Mouse (Mus musculus) neural tube, embryonic 12.5 days (tissue): Measurements from ENCODE around the gene Glra3. TPM values are rescaled to one million over a fixed set of nuclear protein-coding genes. Genes with fewer than 3 reads are reported as not detected.

Experiments
- ATAC-seq: fragments of 200-750 bp; cut with Nextera tagmentation; 2 replicates; pipeline ENCODE4 v1.8.0; 2017; ENCODE audit warnings: low read depth, mild to moderate bottlenecking, moderate TSS enrichment, moderate library complexity; ENCODE audit not compliant: low FRiP score
- H3K27ac ChIP-seq: fragments of 300-500 bp; sonication (generic); 2 replicates; pipeline ENCODE4 v1.5.1; 2016
- H3K27me3 ChIP-seq: fragments of 300-500 bp; sonication (generic); replicated peaks from 2 replicates; pipeline ENCODE4 v1.6.1; 2016; ENCODE audit warnings: mild to moderate bottlenecking
- H3K36me3 ChIP-seq: fragments of 300-500 bp; sonication (generic); 2 replicates; pipeline ENCODE4 v1.6.1; 2016; ENCODE audit warnings: mild to moderate bottlenecking
- H3K4me1 ChIP-seq: fragments of 300-500 bp; sonication (generic); 2 replicates; pipeline ENCODE4 v1.6.1; 2016
- H3K4me2 ChIP-seq: fragments of 300-500 bp; sonication (generic); replicated peaks from 2 replicates; pipeline ENCODE4 v1.6.1; 2016; ENCODE audit warnings: mild to moderate bottlenecking
- H3K4me3 ChIP-seq: fragments of 300-500 bp; sonication (generic); 2 replicates; pipeline ENCODE4 v1.5.1; 2016
- H3K9ac ChIP-seq: fragments of 300-500 bp; sonication (generic); 2 replicates; pipeline ENCODE4 v1.6.1; 2016; ENCODE audit warnings: mild to moderate bottlenecking
- H3K9me3 ChIP-seq: fragments of 300-500 bp; sonication (generic); 2 replicates; pipeline ENCODE4 v1.6.1; 2016; ENCODE audit warnings: mild to moderate bottlenecking
- WGBS: fragments of 180-500 bp; shearing (Covaris S2); methylation state at CpG from one replicate; pipeline ENCODE4 v1.1.7; 2016; 5-methylcytosine and 5-hydroxymethylcytosine counted together
- polyA plus RNA-seq: library from polyadenylated mRNA; unstranded; fragments of >200 nt; fragmentation: Nextera tagmentation; extraction: Ambion mirVana; gene quantifications from 2 replicates; pipeline ENCODE4 v1.2.1, GENCODE M21; 2016

Gene Glra3
- polyA plus RNA-seq: 0.06 and 0.13 TPM in 2 replicates

DNA sequence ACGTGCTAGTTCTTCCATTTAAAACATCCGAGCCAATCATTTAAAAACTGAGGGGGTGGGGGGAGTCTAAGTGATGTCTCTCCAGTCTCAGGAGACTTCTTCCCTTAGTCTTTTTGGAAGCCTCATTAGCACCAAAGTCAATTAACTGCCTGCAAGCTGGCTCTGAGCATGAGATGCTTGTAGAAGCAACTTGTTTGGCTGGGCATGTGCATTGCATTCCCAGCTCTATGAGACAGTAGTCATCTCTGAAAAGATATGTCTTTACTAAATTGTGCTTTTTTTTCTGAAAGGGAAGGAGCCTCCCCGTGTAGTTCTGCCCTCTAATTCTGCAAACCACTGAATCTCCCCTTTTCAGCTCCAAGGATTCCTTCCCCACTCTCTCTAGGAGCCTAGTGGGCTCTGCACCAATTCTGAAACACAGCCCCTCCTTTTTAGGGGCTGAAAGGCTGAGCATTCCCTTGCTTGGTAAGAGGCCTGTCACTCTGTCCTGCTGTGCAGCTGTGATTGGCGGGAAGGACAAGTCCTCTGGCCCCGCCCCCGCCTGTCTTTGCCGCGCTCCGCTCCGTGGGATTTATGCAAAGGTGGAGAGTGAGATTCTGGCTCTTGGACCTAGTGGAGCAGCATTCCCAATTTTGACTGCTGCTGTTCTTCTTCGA lies at the start of gene Glra3:
Gene Glra3 (plus strand): TSS at position 591 of the 656 bp plus-strand sequence.
- no peaks in the 10 kb centered on the region for H3K36me3 ChIP-seq
- peak within 1 kb of the TSS; percentile 64 for H3K4me2 ChIP-seq
- no peaks in the 10 kb centered on the region for H3K27me3 ChIP-seq
- H3K4me1 ChIP-seq: no peaks in the 10 kb centered on the region
- peak; percentile 96 for ATAC-seq
- H3K9me3 ChIP-seq: no peaks in the 10 kb centered on the region
- no peak within 1 kb of the TSS for H3K9ac ChIP-seq
- H3K27ac ChIP-seq: no peak within 1 kb of the TSS
- H3K4me3 ChIP-seq: peak within 1 kb of the TSS; percentile 30
- 13% methylated on average over 11 of the region's 11 CpGs for WGBS

DNA sequence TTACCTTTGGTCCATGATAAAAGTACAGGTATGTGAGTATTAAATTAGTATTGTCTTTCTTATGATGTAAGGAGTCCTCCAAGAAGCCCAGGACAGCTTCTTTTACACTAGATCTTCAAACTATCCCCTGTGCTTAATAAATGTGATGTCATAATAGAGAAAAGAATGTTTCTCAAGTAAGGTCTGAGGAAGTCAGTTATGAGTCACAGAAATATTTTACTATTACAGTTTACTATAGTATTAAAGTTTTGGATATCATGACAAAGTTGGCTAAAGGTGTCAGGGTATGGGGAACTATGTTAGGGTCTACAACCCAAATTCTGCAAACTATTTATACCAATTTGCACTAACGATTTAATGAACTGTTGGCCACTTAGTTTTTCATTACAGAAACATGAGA lies 33.4 kb upstream of the Glra3 start, which contains the start of gene Adam29:
Gene Adam29 (minus strand): TSS at position 101 of the 400 bp plus-strand sequence.
- WGBS: 89% methylated on average over 1 of the region's 1 CpGs
- H3K9ac ChIP-seq: no peak within 1 kb of the TSS
- no peaks in the 10 kb centered on the region for H3K9me3 ChIP-seq
- H3K27me3 ChIP-seq: no peaks in the 10 kb centered on the region
- H3K27ac ChIP-seq: no peak within 1 kb of the TSS
- no peak within 1 kb of the TSS for H3K4me2 ChIP-seq
- H3K4me3 ChIP-seq: no peak within 1 kb of the TSS
- H3K36me3 ChIP-seq: no peaks in the 10 kb centered on the region
- H3K4me1 ChIP-seq: no peaks in the 10 kb centered on the region
- no peak for ATAC-seq

DNA sequence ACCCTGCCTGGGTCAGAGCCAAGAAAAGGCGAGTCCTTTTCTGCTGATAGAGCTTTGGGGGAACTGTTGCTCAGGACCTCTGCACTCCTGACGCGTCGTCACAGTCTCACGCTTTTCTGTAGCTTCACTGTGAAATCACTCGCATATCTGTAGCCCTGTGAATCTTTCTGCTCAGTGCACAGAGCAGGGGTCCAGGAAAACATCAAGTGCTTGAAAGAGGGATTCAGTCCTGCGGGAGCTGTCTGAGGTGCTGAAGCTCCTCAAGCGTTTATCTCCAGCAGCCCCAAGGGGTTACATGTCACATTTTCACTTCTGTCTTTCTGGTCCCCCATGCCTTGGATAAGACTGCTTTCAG lies 243 bp downstream of the Glra3 start:
- under 1% methylated on average over 8 of the region's 8 CpGs for WGBS
- Histone ChIP-seq H3K4me1 (no peaks in the 10 kb centered on the region), H3K9me3 (no peaks in the 10 kb centered on the region), H3K36me3 (no peaks in the 10 kb centered on the region), H3K27ac (no peak overlapping the region), H3K27me3 (no peaks in the 10 kb centered on the region), H3K9ac (no peak overlapping the region), H3K4me2 (peak overlapping the region; percentile 64), H3K4me3 (peak overlapping the region; percentile 30)
- peak; percentile 81 for ATAC-seq

DNA sequence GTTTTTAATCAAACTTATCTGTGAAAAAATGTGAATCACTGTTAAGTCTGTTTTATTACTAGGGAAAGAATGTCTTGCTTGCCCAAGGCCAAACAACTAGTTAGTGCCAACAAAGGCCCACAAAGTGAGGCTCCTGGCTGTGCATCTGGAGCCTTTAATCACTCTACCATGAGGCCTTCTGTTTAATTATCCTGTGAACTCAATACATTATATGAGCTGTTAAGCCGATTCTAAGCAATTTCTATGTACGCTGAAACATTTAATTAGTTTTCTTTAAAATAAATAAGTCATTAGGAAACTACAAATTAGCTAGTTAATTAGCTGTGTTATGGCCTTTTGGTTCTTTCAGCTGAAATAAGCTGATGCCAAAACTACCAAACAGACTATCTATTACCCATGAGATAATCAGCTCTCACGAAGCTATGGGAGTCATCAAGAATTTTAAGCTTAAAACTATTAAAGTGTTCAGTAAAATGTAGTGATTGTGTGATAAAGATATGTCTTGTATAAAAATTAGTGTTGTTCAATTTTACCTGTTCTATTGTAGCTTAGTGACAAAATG lies 24.6 kb downstream of the Glra3 start:
- H3K27ac ChIP-seq: no peak overlapping the region
- WGBS: 68% methylated on average over 3 of the region's 3 CpGs
- no peaks in the 10 kb centered on the region for H3K9me3 ChIP-seq
- no peak overlapping the region for H3K4me2 ChIP-seq
- no peak overlapping the region for H3K9ac ChIP-seq
- no peaks in the 10 kb centered on the region for H3K4me1 ChIP-seq
- peak; percentile 65; the same call in 1 of the 2 replicates for ATAC-seq
- no peaks in the 10 kb centered on the region for H3K27me3 ChIP-seq
- H3K4me3 ChIP-seq: no peak overlapping the region
- H3K36me3 ChIP-seq: no peaks in the 10 kb centered on the region

DNA sequence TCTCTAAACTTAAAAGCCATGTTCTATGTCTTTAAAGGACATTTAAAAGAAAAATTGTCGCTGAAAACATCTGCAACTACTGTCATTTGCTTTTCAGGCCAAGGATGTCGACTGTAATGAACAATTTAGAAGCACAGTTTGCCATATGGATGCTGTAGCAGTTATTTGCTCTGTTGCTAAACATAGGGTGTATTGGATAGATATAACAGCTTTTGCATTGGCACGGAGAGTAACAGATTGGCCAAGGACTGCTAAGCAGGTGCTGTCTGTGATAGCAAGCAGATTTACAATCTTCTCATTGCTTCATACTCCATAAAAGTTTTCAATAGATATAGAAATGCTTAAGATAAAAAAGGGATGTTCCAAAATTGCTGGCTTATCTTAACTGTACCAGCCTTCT lies 57.6 kb downstream of the Glra3 start:
- 72% methylated on average over 3 of the region's 3 CpGs for whole genome bisulfite sequencing
- Histone ChIP-seq H3K36me3 (no peaks in the 10 kb centered on the region), H3K4me3 (no peak overlapping the region), H3K9me3 (no peaks in the 10 kb centered on the region), H3K27ac (no peak overlapping the region), H3K4me2 (no peak overlapping the region), H3K27me3 (no peaks in the 10 kb centered on the region), H3K4me1 (no peaks in the 10 kb centered on the region), H3K9ac (no peak overlapping the region)
- no peak for ATAC-seq

DNA sequence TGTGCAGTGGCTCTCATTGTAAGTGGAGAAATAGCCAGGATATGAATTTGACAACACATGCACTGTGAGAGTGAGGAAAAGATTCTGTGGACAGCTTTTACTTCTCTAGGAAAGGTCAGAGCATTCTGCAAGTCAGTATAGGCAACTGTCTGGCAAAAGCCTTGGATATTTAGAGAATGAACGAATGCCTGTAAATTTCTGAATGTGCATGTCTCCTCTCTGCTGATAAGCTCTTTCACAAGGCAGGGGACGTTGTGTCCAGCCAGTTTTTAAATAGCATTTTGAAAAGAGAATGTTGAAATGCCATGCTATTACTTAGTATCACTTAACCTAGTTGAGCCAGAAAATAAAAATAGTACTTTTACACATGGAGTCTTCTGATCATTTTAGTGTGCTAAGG lies 114.1 kb downstream of the Glra3 start:
- H3K9ac ChIP-seq: no peak overlapping the region
- WGBS: 83% methylated on average over 2 of the region's 2 CpGs

DNA sequence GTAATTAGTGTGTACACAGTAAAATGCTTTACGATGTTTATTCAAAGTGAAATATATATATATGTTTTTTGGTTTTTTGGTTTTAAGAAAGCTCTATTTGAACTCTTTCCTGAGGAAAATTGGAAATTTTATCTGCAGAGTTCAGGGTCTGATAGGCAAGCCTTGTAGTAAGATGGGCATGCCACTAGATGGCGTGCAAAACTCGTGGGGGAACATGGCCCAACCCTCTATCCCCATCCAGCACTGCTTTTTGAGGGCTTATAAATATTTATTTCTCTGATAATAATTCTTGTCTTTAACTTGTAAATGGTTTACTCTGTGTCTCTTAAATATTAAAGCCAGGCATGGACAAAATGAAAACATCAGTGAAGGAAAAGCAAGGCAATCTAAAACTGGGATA lies 122.8 kb downstream of the Glra3 start:
- WGBS: 18% methylated on average over 3 of the region's 3 CpGs
- Histone ChIP-seq H3K4me1 (no peaks in the 10 kb centered on the region), H3K4me2 (no peak overlapping the region), H3K27me3 (no peaks in the 10 kb centered on the region), H3K36me3 (no peaks in the 10 kb centered on the region), H3K4me3 (no peak overlapping the region), H3K9me3 (no peaks in the 10 kb centered on the region), H3K9ac (no peak overlapping the region), H3K27ac (no peak overlapping the region)
- 0 out of 2 replicates have a peak, but pooled peaks have one; percentile 61 for ATAC-seq

More for the DNA sequence above, 114.1 kb downstream of the Glra3 start:
- H3K4me1 ChIP-seq: no peaks in the 10 kb centered on the region
- H3K27me3 ChIP-seq: no peaks in the 10 kb centered on the region
- H3K27ac ChIP-seq: no peak overlapping the region
- H3K9me3 ChIP-seq: no peaks in the 10 kb centered on the region
- H3K4me2 ChIP-seq: no peak overlapping the region
- H3K4me3 ChIP-seq: no peak overlapping the region
- no peaks in the 10 kb centered on the region for H3K36me3 ChIP-seq
- no peak for ATAC-seq

DNA sequence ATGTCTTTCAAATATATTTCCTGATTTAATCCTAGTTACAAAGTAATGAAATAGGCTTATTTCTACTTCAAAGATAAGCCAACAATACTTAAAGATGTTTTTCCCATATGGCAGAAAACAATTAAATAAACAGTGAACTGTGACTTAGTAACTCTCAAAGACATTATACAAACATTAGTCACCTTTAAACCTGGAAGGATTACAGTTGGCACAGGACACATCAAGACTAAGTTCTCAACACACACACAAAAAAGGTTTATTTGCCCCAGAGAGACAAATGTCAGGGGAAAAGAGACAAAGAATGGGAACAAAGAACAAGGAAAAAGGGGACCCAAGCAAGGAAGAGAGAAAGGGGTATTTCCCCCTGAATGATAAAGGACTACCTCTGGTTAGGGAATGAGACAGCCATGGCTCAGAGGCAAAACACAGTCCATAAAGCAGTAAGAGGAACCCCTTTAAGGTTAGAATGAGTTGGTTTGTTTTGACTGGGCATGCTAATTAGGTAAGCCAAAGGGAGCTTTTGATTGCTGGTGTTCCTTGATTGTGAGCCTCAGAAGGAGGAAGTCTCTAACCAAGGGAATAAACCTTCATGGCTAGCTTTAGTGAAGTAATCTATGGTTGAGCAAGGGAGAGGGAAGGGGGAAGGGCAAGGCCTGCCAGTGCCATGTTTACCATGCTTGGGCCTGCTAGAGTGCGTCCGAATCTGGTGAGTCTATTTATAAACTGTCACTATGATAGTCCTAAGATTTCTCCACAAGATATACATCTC lies 130.4 kb downstream of the Glra3 start:
- Histone ChIP-seq H3K4me2 (no peak overlapping the region), H3K27me3 (no peaks in the 10 kb centered on the region), H3K4me1 (no peaks in the 10 kb centered on the region), H3K9me3 (no peaks in the 10 kb centered on the region), H3K36me3 (no peaks in the 10 kb centered on the region), H3K27ac (no peak overlapping the region), H3K4me3 (no peak overlapping the region), H3K9ac (no peak overlapping the region)
- WGBS: 80% methylated on average over 2 of the region's 2 CpGs
- no peak for ATAC-seq

DNA sequence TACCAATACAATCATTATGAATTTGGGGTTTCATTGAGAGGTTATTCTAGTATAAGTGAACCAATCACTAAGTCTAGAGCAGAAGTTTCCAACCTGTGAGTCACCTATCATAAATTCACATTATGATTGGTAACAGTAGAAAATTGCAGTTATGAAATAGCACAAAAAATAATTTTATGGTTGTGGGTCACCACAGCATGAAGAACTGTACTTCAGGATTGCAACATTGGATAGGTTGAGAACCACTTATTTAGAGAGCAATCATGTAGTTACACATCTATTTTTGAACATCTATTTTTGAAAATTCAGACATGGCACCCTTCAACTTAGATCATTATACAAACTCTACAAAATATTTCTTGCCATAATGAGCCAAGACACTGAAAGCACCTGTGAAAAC lies 143.4 kb downstream of the Glra3 start:
- no peak for ATAC-seq
- H3K9me3 ChIP-seq: no peaks in the 10 kb centered on the region
- H3K9ac ChIP-seq: no peak overlapping the region
- no peak overlapping the region for H3K4me3 ChIP-seq
- no peak overlapping the region for H3K27ac ChIP-seq
- H3K4me1 ChIP-seq: no peaks in the 10 kb centered on the region
- no peaks in the 10 kb centered on the region for H3K36me3 ChIP-seq
- no peaks in the 10 kb centered on the region for H3K27me3 ChIP-seq
- no peak overlapping the region for H3K4me2 ChIP-seq

DNA sequence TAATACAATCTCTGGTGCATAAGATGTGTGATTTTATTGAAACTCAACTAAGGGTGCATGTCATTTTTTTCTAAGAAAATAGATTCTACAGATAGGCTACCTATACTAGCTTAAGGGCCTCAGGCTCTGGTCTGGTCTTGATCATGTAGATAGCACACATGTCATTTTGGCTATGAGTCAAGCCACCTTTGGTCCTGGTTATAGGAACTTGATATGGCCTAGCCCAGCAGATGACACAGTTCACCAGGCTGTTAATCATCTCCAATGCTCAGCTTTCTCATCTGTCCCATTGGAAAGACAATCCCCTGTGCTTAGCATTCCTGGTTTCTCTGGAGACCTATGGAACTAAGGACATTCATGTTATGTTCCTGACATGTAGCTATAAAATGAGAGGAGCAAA lies 154.1 kb downstream of the Glra3 start:
- H3K4me2 ChIP-seq: no peak overlapping the region
- H3K27ac ChIP-seq: no peak overlapping the region
- H3K9me3 ChIP-seq: no peaks in the 10 kb centered on the region
- H3K4me3 ChIP-seq: no peak overlapping the region
- H3K4me1 ChIP-seq: no peaks in the 10 kb centered on the region
- no peaks in the 10 kb centered on the region for H3K27me3 ChIP-seq
- ATAC-seq: no peak
- H3K9ac ChIP-seq: no peak overlapping the region
- no peaks in the 10 kb centered on the region for H3K36me3 ChIP-seq

DNA sequence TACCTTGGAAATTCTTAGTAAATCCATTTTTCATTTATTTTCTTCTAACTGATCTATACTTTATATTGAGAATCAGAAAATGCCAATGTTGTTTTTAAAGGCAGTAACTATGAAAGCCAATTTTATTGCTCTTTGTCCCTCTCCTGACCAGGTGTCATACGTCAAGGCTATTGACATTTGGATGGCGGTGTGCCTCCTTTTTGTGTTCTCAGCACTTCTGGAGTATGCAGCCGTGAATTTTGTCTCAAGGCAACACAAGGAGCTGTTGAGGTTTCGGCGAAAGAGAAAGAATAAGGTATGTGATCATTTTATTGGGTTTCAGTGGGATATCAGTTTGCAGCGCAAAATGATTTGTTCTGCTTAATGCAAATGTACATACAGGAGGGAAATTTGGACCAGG lies 170.0 kb downstream of the Glra3 start:
- no peak overlapping the region for H3K4me2 ChIP-seq
- no peaks in the 10 kb centered on the region for H3K4me1 ChIP-seq
- no peaks in the 10 kb centered on the region for H3K9me3 ChIP-seq
- H3K9ac ChIP-seq: no peak overlapping the region
- 84% methylated on average over 6 of the region's 6 CpGs for WGBS
- H3K4me3 ChIP-seq: no peak overlapping the region
- no peak for ATAC-seq
- no peaks in the 10 kb centered on the region for H3K27me3 ChIP-seq
- no peak overlapping the region for H3K27ac ChIP-seq
- no peaks in the 10 kb centered on the region for H3K36me3 ChIP-seq

DNA sequence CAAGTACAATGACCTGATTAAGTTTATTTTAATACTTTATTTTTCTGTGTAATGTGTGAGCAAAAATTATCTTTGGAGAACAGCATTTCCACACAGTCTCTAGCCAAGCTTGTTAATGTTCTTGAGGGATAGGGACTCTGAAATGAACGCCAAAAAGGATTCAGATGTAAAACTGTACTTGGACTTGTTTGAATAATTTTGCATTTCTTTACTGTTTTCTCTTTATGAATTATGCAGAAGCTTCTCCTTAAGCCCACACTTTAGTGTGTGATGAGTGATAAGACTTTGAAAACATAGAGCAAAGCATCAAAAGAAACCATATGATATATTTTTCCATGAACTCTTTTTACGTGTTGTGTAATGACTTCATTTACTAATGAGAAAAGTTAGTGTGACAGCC lies 189.1 kb downstream of the Glra3 start:
- no peaks in the 10 kb centered on the region for H3K27me3 ChIP-seq
- no peak overlapping the region for H3K4me2 ChIP-seq
- H3K4me1 ChIP-seq: no peaks in the 10 kb centered on the region
- 82% methylated on average over 2 of the region's 2 CpGs for WGBS
- ATAC-seq: no peak
- no peaks in the 10 kb centered on the region for H3K9me3 ChIP-seq
- H3K4me3 ChIP-seq: no peak overlapping the region
- H3K27ac ChIP-seq: no peak overlapping the region
- H3K9ac ChIP-seq: no peak overlapping the region
- no peaks in the 10 kb centered on the region for H3K36me3 ChIP-seq
